Mouse (Mus musculus): ENCODE results near the gene Cabp2.
"Not testable (repeated sequence)": the region's sequence is repeated elsewhere in the genome, so short reads cannot be mapped to it uniquely, and the experiment has no call there.

GRCm38 (mm10) chr19:4125268-4125667, 43.9 kb downstream of the Cabp2 start:
- TF ChIP-seq CTCF, EP300 (IDR thresholded peaks at IDR 0.05; ENCODE audit: low read depth): not testable (repeated sequence)
